Mouse (Mus musculus): ENCODE measurements around the gene Hoxd9. TPM values are rescaled to one million over a fixed set of nuclear protein-coding genes. Genes with fewer than 3 reads are reported as not detected.
A peak's percentile ranks its signal among the peaks of the same experiment; 100 is the strongest.

Hoxd9 gene
- polyA plus RNA-seq, 1 experiment from 2014 or later: 0.10 TPM

DNA sequence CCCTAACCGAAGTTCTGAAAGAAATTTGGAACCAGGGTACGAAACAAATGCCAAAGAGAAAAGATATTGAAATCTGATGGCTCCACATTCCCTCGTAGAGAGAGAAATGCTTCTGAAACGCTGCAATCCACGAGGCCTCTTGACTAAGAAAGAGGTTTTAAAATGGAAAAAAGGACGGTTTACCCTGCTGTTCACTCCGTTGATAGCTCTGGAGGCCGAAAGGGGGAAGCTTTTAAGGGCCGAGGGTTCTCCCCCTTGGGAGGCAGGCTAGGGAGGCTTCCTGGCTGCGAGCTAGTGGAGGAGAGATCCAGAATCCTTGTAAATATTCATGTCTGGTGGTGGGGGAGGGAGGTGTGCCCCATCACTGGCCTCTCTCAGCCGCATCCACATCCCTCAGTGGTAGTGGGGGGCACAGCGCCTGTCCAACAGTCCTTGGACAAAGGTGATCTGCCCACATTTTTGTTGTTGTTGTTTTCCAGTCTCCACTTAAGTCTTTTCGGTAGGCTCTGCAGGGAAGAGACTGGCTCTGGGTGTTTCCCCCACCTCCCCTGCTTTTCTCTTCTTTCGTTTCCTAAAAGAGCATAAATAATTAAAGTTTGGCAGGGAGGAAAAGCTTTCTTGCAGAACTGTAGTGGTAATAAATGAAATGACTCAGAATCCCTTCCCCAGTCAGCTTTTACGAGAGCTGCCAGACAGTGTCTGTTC is 18.5 kb upstream of the Hoxd9 start, which contains the start of gene Hoxd11:
Hoxd11 (plus strand) TSS at position 667 of the 705 bp plus-strand sequence.
- Histone ChIP-seq H3K36me3 (replicated peaks; ENCODE audit: control insufficient read depth, insufficient read depth, low read depth, low read length) (no peaks in the 10 kb centered on the region), H3K4me2 (ENCODE audit: low read depth, low read length) (no peak within 1 kb of the TSS), H3K4me1 (ENCODE audit: control insufficient read depth, insufficient read depth, low read length) (peaks cover 4% of the 10 kb centered on the region; the same call in 1 of the 2 replicates), H3K27ac (replicated peaks; ENCODE audit: low read depth, low read length) (no peak within 1 kb of the TSS), H3K4me3 (ENCODE audit: low read depth, low read length) (no peak within 1 kb of the TSS), H3K27me3 (ENCODE audit: control insufficient read depth, insufficient read depth, low read length) (peaks cover 97% of the 10 kb centered on the region), H3K9me3 (replicated peaks; ENCODE audit: control insufficient read depth, low read length) (no peaks in the 10 kb centered on the region), H3K9ac (replicated peaks; ENCODE audit: low read length) (no peak within 1 kb of the TSS)
- WGBS: 1% methylated on average over 15 of the region's 15 CpGs
- DNase-seq (ENCODE audit: low spot score) (no peak), ATAC-seq (replicated peaks; ENCODE audit: insufficient number of reproducible peaks, low FRiP score, low TSS enrichment, low read depth) (no peak)

DNA sequence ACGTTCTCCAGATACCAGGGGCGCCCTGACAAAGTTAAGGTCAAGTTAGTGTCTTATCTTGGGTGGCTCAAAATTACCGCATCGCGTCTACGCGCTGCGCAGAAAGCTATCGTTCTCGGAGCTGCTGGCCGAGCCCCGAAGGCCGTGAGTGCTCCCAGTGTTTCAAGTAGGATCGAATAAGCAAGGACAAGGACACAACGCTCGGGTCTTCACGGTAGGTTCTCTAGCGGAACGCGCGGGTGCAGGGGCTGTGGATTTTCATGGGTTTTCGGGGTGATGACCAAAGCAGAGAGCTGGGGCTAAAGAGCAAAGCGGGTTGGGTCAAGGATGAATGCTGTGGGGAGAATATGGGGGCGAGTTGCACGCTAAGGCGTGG is 17.9 kb upstream of the Hoxd9 start:
- Histone ChIP-seq H3K27ac (replicated peaks; ENCODE audit: low read depth, low read length) (no peak overlapping the region), H3K9ac (replicated peaks; ENCODE audit: low read length) (no peak overlapping the region), H3K4me2 (ENCODE audit: low read depth, low read length) (no peak overlapping the region), H3K4me1 (ENCODE audit: control insufficient read depth, insufficient read depth, low read length) (peaks cover 4% of the 10 kb centered on the region; the same call in 1 of the 2 replicates), H3K36me3 (replicated peaks; ENCODE audit: control insufficient read depth, insufficient read depth, low read depth, low read length) (no peaks in the 10 kb centered on the region), H3K4me3 (ENCODE audit: low read depth, low read length) (no peak overlapping the region), H3K27me3 (ENCODE audit: control insufficient read depth, insufficient read depth, low read length) (peaks cover 97% of the 10 kb centered on the region), H3K9me3 (replicated peaks; ENCODE audit: control insufficient read depth, low read length) (no peaks in the 10 kb centered on the region)
- DNase-seq (ENCODE audit: low spot score) (no peak), ATAC-seq (replicated peaks; ENCODE audit: insufficient number of reproducible peaks, low FRiP score, low TSS enrichment, low read depth) (no peak)
- WGBS: under 1% methylated on average over 26 of the region's 26 CpGs

DNA sequence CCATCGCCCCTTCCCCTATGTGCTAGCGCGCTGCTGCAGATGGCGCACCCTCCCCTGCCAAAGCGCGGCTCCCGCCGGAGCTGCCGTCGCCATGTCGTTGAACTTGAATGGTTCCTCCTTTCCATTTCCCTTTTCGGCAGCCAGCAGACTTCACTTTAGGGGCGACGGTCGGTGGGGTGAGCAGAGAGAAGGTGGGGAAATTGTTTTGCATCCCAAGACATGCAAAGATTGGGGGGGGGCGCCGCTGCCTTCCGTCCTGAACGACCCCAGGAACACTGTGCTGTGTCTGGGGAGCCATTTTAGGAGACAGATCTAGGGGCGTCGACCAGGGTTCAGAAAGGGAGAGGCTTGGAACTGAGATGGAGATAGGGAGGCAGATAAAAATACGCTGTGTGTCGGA is 17.5 kb upstream of the Hoxd9 start:
- Histone ChIP-seq H3K27ac (replicated peaks; ENCODE audit: low read depth, low read length) (no peak overlapping the region), H3K27me3 (ENCODE audit: control insufficient read depth, insufficient read depth, low read length) (peaks cover 96% of the 10 kb centered on the region), H3K36me3 (replicated peaks; ENCODE audit: control insufficient read depth, insufficient read depth, low read depth, low read length) (no peaks in the 10 kb centered on the region), H3K9me3 (replicated peaks; ENCODE audit: control insufficient read depth, low read length) (no peaks in the 10 kb centered on the region), H3K9ac (replicated peaks; ENCODE audit: low read length) (no peak overlapping the region), H3K4me1 (ENCODE audit: control insufficient read depth, insufficient read depth, low read length) (peaks cover 4% of the 10 kb centered on the region; the same call in 1 of the 2 replicates), H3K4me2 (ENCODE audit: low read depth, low read length) (no peak overlapping the region), H3K4me3 (ENCODE audit: low read depth, low read length) (no peak overlapping the region)
- WGBS: under 1% methylated on average over 23 of the region's 23 CpGs
- ATAC-seq (replicated peaks; ENCODE audit: insufficient number of reproducible peaks, low FRiP score, low TSS enrichment, low read depth) (no peak), DNase-seq (ENCODE audit: low spot score) (no peak)

DNA sequence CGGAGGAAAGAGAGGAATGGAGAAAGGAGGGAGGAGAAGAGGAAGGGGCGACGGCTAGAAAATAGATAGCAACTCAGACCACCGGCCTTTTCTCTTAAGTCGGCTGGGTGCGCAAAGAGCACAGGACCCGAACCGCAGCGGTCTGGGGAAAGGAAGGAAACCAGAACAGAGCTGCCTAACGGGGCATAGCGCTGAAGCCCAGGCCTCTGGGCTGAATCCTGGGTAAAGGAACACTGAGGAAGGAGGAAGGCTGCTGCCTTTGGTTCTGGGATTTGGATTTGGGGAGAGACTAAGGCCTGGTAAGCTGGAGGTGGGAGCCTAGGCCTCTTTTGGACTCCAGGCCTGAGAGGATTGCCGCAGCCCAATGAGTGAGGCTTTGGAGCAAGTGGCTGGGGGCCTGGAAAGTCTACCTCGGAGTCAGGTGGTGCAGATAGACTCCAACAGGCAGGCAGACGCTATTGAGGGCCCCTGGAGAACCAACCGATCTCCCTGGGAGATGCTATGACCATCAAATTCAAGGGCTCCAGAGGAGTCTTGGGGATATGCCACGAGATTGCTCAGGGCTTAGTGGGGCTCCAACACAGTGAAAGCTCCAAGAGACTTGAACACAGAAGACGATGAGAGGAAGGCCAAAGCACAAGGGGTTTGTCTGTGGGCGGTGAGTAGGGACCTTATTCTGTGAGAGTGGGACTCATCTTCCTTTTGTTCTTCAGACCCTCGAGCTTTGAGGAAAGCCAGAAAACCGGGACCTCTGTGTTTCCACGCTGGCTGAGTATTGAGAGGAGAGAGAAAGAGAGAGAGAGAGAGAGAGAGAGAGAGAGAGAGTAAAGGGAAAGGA is 16.7 kb upstream of the Hoxd9 start:
- under 1% methylated on average over 21 of the region's 21 CpGs for WGBS
- H3K36me3 ChIP-seq (replicated peaks; ENCODE audit: control insufficient read depth, insufficient read depth, low read depth, low read length): no peaks in the 10 kb centered on the region
- H3K4me2 ChIP-seq (ENCODE audit: low read depth, low read length): no peak overlapping the region
- H3K4me3 ChIP-seq (ENCODE audit: low read depth, low read length): no peak overlapping the region
- H3K4me1 ChIP-seq (ENCODE audit: control insufficient read depth, insufficient read depth, low read length): peaks cover 4% of the 10 kb centered on the region; the same call in 1 of the 2 replicates
- DNase-seq (ENCODE audit: low spot score): no peak
- H3K27me3 ChIP-seq (ENCODE audit: control insufficient read depth, insufficient read depth, low read length): peaks cover 95% of the 10 kb centered on the region
- no peak overlapping the region for H3K27ac ChIP-seq (replicated peaks; ENCODE audit: low read depth, low read length)
- ATAC-seq (replicated peaks; ENCODE audit: insufficient number of reproducible peaks, low FRiP score, low TSS enrichment, low read depth): no peak
- no peaks in the 10 kb centered on the region for H3K9me3 ChIP-seq (replicated peaks; ENCODE audit: control insufficient read depth, low read length)
- no peak overlapping the region for H3K9ac ChIP-seq (replicated peaks; ENCODE audit: low read length)

DNA sequence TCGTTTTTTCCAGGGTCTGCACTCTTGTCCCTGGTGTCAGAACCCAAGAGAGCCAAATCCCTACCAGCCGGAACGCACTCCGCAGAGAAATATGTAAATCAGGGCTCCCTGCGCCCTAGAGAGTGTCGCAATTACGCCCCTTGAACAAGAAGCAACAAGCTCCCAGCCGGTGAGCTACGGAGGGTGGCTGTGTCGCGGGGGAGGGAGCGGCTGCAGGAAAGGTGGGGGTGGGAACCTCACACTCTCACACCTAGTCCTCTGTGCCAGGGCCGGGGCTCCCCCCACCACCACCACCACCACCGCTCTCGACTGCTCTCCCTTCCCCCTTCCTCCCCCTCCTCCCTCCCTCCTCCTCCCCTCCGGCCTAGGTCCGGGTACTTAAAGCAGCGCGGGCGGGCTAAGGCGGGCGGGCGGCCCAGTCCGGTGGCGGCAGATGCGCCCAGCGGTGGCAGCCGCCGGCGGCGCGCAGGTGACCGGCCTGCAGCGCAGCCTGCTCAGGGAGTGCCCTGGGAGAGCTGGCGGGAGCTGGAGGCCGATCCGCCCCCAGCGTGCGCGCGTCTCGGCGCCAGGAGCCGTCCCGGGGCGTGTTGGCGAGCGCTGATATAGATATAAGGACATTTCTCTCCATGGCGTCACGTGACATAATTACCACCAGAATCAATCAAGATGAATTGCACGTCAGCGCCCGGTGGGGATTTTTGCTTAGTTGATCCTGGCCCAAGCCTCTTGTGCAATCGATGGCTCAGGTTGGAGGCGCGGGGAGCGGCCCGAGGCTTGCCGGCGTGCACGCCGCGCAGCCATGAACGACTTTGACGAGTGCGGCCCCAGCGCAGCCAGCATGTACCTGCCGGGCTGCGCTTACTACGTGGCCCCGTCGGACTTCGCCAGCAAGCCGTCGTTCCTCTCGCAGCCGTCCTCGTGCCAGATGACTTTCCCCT is 15.7 kb upstream of the Hoxd9 start:
- H3K27me3 ChIP-seq (ENCODE audit: control insufficient read depth, insufficient read depth, low read length): peaks cover 91% of the 10 kb centered on the region
- peaks cover 4% of the 10 kb centered on the region; the same call in 1 of the 2 replicates for H3K4me1 ChIP-seq (ENCODE audit: control insufficient read depth, insufficient read depth, low read length)
- H3K4me2 ChIP-seq (ENCODE audit: low read depth, low read length): peak overlapping the region; percentile 29; the same call in 1 of the 2 replicates
- H3K9me3 ChIP-seq (replicated peaks; ENCODE audit: control insufficient read depth, low read length): no peaks in the 10 kb centered on the region
- ATAC-seq (replicated peaks; ENCODE audit: insufficient number of reproducible peaks, low FRiP score, low TSS enrichment, low read depth): peak; percentile 44; the same call in 1 of the 2 replicates
- no peak overlapping the region for H3K9ac ChIP-seq (replicated peaks; ENCODE audit: low read length)
- under 1% methylated on average over 75 of the region's 78 CpGs for WGBS
- H3K27ac ChIP-seq (replicated peaks; ENCODE audit: low read depth, low read length): no peak overlapping the region
- no peak for DNase-seq (ENCODE audit: low spot score)
- H3K4me3 ChIP-seq (ENCODE audit: low read depth, low read length): peak overlapping the region; percentile 18; the same call in 1 of the 2 replicates
- no peaks in the 10 kb centered on the region for H3K36me3 ChIP-seq (replicated peaks; ENCODE audit: control insufficient read depth, insufficient read depth, low read depth, low read length)

DNA sequence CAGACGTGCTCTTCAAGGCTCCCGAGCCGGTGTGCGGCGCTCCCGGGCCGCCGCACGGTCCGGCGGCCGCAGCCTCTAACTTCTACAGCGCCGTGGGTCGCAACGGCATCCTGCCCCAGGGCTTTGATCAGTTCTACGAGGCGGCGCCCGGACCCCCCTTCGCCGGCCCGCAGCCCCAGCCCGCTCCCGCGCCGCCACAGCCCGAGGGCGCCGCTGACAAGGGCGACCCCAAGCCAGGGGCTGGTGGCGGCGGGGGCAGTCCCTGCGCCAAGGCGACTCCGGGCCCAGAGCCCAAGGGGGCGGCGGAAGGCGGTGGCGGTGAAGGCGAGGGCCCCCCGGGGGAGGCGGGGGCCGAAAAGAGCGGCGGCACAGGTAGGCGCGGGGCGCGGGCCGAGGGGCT is 14.7 kb upstream of the Hoxd9 start:
- Histone ChIP-seq H3K4me2 (ENCODE audit: low read depth, low read length) (no peak overlapping the region), H3K27ac (replicated peaks; ENCODE audit: low read depth, low read length) (no peak overlapping the region), H3K9ac (replicated peaks; ENCODE audit: low read length) (no peak overlapping the region), H3K27me3 (ENCODE audit: control insufficient read depth, insufficient read depth, low read length) (peaks cover 91% of the 10 kb centered on the region), H3K4me1 (ENCODE audit: control insufficient read depth, insufficient read depth, low read length) (peaks cover 4% of the 10 kb centered on the region; the same call in 1 of the 2 replicates), H3K4me3 (ENCODE audit: low read depth, low read length) (no peak overlapping the region), H3K9me3 (replicated peaks; ENCODE audit: control insufficient read depth, low read length) (no peaks in the 10 kb centered on the region), H3K36me3 (replicated peaks; ENCODE audit: control insufficient read depth, insufficient read depth, low read depth, low read length) (no peaks in the 10 kb centered on the region)
- DNase-seq (ENCODE audit: low spot score): no peak
- ATAC-seq (replicated peaks; ENCODE audit: insufficient number of reproducible peaks, low FRiP score, low TSS enrichment, low read depth): no peak
- 3% methylated on average over 41 of the region's 51 CpGs for WGBS

DNA sequence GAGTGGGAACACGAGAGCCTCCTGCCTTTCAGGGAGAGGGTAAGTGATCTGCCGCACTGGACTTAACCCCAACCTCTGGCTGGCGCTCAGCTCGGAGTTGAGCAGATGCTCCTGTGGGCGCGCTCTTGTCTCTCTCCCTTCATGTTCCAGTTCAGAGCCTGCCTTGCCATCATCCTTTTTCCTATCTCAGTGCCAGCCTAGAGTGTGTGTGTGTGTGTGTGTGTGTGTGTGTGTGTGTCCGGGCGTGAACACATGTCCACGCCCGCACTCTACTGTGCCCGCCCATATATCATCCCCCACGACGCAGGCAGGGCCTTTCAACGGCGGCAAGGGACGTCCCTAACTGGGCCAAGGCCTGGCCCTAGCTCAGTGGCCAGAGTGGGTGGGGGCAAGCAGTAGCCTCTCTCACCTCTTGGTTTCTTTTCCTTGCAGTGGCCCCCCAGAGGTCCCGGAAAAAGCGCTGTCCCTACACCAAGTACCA is 14.0 kb upstream of the Hoxd9 start:
- peaks cover 4% of the 10 kb centered on the region; the same call in 1 of the 2 replicates for H3K4me1 ChIP-seq (ENCODE audit: control insufficient read depth, insufficient read depth, low read length)
- H3K4me2 ChIP-seq (ENCODE audit: low read depth, low read length): no peak overlapping the region
- no peak overlapping the region for H3K27ac ChIP-seq (replicated peaks; ENCODE audit: low read depth, low read length)
- ATAC-seq (replicated peaks; ENCODE audit: insufficient number of reproducible peaks, low FRiP score, low TSS enrichment, low read depth) (no peak), DNase-seq (ENCODE audit: low spot score) (no peak)
- H3K4me3 ChIP-seq (ENCODE audit: low read depth, low read length): no peak overlapping the region
- no peaks in the 10 kb centered on the region for H3K9me3 ChIP-seq (replicated peaks; ENCODE audit: control insufficient read depth, low read length)
- peaks cover 90% of the 10 kb centered on the region for H3K27me3 ChIP-seq (ENCODE audit: control insufficient read depth, insufficient read depth, low read length)
- WGBS: 0% methylated on average over 16 of the region's 18 CpGs
- H3K36me3 ChIP-seq (replicated peaks; ENCODE audit: control insufficient read depth, insufficient read depth, low read depth, low read length): no peaks in the 10 kb centered on the region
- no peak overlapping the region for H3K9ac ChIP-seq (replicated peaks; ENCODE audit: low read length)
